Mouse (Mus musculus): ENCODE results near the gene Ankrd12.

Gene Ankrd12

GRCm38 (mm10) chr17:65967751-65968150, 109.1 kb downstream of the Ankrd12 start:
- Histone ChIP-seq H3K9me3 (ENCODE audit: low read length) (no peaks in the 10 kb centered on the region), H3K27me3 (ENCODE audit: insufficient read depth, low read length) (no peaks in the 10 kb centered on the region), H3K4me3 (replicated peaks; ENCODE audit: low read length) (no peak overlapping the region), H3K36me3 (ENCODE audit: insufficient read depth, low read length) (no peaks in the 10 kb centered on the region), H3K4me1 (replicated peaks; ENCODE audit: low read depth, low read length) (0 out of 2 replicates have a peak, but pooled peaks cover 4% of the 10 kb centered on the region)
- TF ChIP-seq CTCF (conservative IDR thresholded peaks at IDR 0.05; ENCODE audit: low read length) (no peak), POU5F1 (IDR thresholded peaks at IDR 0.05; ENCODE audit: borderline replicate concordance, low read length) (no peak), NANOG (IDR thresholded peaks at IDR 0.05; ENCODE audit: borderline replicate concordance, low read length) (no peak)

GRCm38 (mm10) chr17:65962263-65962662, 114.6 kb downstream of the Ankrd12 start:
- TF ChIP-seq CTCF (conservative IDR thresholded peaks at IDR 0.05; ENCODE audit: low read length) (no peak), POU5F1 (IDR thresholded peaks at IDR 0.05; ENCODE audit: borderline replicate concordance, low read length) (no peak), NANOG (IDR thresholded peaks at IDR 0.05; ENCODE audit: borderline replicate concordance, low read length) (no peak)
- no peaks in the 10 kb centered on the region for H3K27me3 ChIP-seq (ENCODE audit: insufficient read depth, low read length)
- no peaks in the 10 kb centered on the region for H3K9me3 ChIP-seq (ENCODE audit: low read length)
- H3K36me3 ChIP-seq (ENCODE audit: insufficient read depth, low read length), result no peaks in the 10 kb centered on the region
- peaks cover 19% of the 10 kb centered on the region for H3K4me1 ChIP-seq (replicated peaks; ENCODE audit: low read depth, low read length)
- H3K4me3 ChIP-seq (replicated peaks; ENCODE audit: low read length), result no peak overlapping the region

- no peak for TF ChIP-seq NANOG (IDR thresholded peaks at IDR 0.05; ENCODE audit: borderline replicate concordance, low read length)
- TF ChIP-seq POU5F1 (IDR thresholded peaks at IDR 0.05; ENCODE audit: borderline replicate concordance, low read length), result no peak
- TF ChIP-seq CTCF (conservative IDR thresholded peaks at IDR 0.05; ENCODE audit: low read length), result no peak
- peaks cover 24% of the 10 kb centered on the region for H3K4me1 ChIP-seq (replicated peaks; ENCODE audit: low read depth, low read length)
- H3K27me3 ChIP-seq (ENCODE audit: insufficient read depth, low read length), result no peaks in the 10 kb centered on the region
- no peaks in the 10 kb centered on the region for H3K36me3 ChIP-seq (ENCODE audit: insufficient read depth, low read length)
- no peak overlapping the region for H3K4me3 ChIP-seq (replicated peaks; ENCODE audit: low read length)
- no peaks in the 10 kb centered on the region for H3K9me3 ChIP-seq (ENCODE audit: low read length)
These were observed 115.2 kb downstream of the Ankrd12 start for GRCm38 (mm10) chr17:65961606-65962136.

GRCm38 (mm10) chr17:65959011-65959410, 117.9 kb downstream of the Ankrd12 start:
- no peak for TF ChIP-seq CTCF (conservative IDR thresholded peaks at IDR 0.05; ENCODE audit: low read length)
- TF ChIP-seq POU5F1 (IDR thresholded peaks at IDR 0.05; ENCODE audit: borderline replicate concordance, low read length), result no peak
- TF ChIP-seq NANOG (IDR thresholded peaks at IDR 0.05; ENCODE audit: borderline replicate concordance, low read length), result no peak; the same call in 1 of the 2 replicates
- no peaks in the 10 kb centered on the region for H3K27me3 ChIP-seq (ENCODE audit: insufficient read depth, low read length)
- no peak overlapping the region for H3K4me3 ChIP-seq (replicated peaks; ENCODE audit: low read length)
- H3K4me1 ChIP-seq (replicated peaks; ENCODE audit: low read depth, low read length), result peaks cover 48% of the 10 kb centered on the region
- H3K36me3 ChIP-seq (ENCODE audit: insufficient read depth, low read length), result no peaks in the 10 kb centered on the region
- H3K9me3 ChIP-seq (ENCODE audit: low read length), result no peaks in the 10 kb centered on the region

GRCm38 (mm10) chr17:65958366-65958765, 118.5 kb downstream of the Ankrd12 start:
- Histone ChIP-seq H3K36me3 (ENCODE audit: insufficient read depth, low read length) (no peaks in the 10 kb centered on the region), H3K4me1 (replicated peaks; ENCODE audit: low read depth, low read length) (peaks cover 54% of the 10 kb centered on the region), H3K27me3 (ENCODE audit: insufficient read depth, low read length) (no peaks in the 10 kb centered on the region), H3K4me3 (replicated peaks; ENCODE audit: low read length) (no peak overlapping the region), H3K9me3 (ENCODE audit: low read length) (no peaks in the 10 kb centered on the region)
- TF ChIP-seq NANOG (IDR thresholded peaks at IDR 0.05; ENCODE audit: borderline replicate concordance, low read length), result no peak
- TF ChIP-seq POU5F1 (IDR thresholded peaks at IDR 0.05; ENCODE audit: borderline replicate concordance, low read length), result no peak
- TF ChIP-seq CTCF (conservative IDR thresholded peaks at IDR 0.05; ENCODE audit: low read length), result no peak

GRCm38 (mm10) chr17:65957782-65958325, 119.0 kb downstream of the Ankrd12 start:
- Histone ChIP-seq H3K27me3 (ENCODE audit: insufficient read depth, low read length) (no peaks in the 10 kb centered on the region), H3K36me3 (ENCODE audit: insufficient read depth, low read length) (no peaks in the 10 kb centered on the region), H3K4me3 (replicated peaks; ENCODE audit: low read length) (no peak overlapping the region), H3K4me1 (replicated peaks; ENCODE audit: low read depth, low read length) (peaks cover 60% of the 10 kb centered on the region), H3K9me3 (ENCODE audit: low read length) (no peaks in the 10 kb centered on the region)
- no peak for TF ChIP-seq POU5F1 (IDR thresholded peaks at IDR 0.05; ENCODE audit: borderline replicate concordance, low read length)
- TF ChIP-seq NANOG (IDR thresholded peaks at IDR 0.05; ENCODE audit: borderline replicate concordance, low read length), result no peak
- no peak for TF ChIP-seq CTCF (conservative IDR thresholded peaks at IDR 0.05; ENCODE audit: low read length)

GRCm38 (mm10) chr17:65956993-65957781, 119.7 kb downstream of the Ankrd12 start:
- no peak for TF ChIP-seq CTCF (conservative IDR thresholded peaks at IDR 0.05; ENCODE audit: low read length)
- no peak for TF ChIP-seq POU5F1 (IDR thresholded peaks at IDR 0.05; ENCODE audit: borderline replicate concordance, low read length)
- no peak; the same call in 1 of the 2 replicates for TF ChIP-seq NANOG (IDR thresholded peaks at IDR 0.05; ENCODE audit: borderline replicate concordance, low read length)
- H3K36me3 ChIP-seq (ENCODE audit: insufficient read depth, low read length), result no peaks in the 10 kb centered on the region
- H3K27me3 ChIP-seq (ENCODE audit: insufficient read depth, low read length), result no peaks in the 10 kb centered on the region

GRCm38 (mm10) chr17:65956140-65956539, 120.7 kb downstream of the Ankrd12 start:
- peaks cover 65% of the 10 kb centered on the region for H3K4me1 ChIP-seq (replicated peaks; ENCODE audit: low read depth, low read length)
- H3K9me3 ChIP-seq (ENCODE audit: low read length), result no peaks in the 10 kb centered on the region
- H3K27me3 ChIP-seq (ENCODE audit: insufficient read depth, low read length), result no peaks in the 10 kb centered on the region
- no peaks in the 10 kb centered on the region for H3K36me3 ChIP-seq (ENCODE audit: insufficient read depth, low read length)
- no peak overlapping the region for H3K4me3 ChIP-seq (replicated peaks; ENCODE audit: low read length)
- TF ChIP-seq NANOG (IDR thresholded peaks at IDR 0.05; ENCODE audit: borderline replicate concordance, low read length) (peak; percentile 84), POU5F1 (IDR thresholded peaks at IDR 0.05; ENCODE audit: borderline replicate concordance, low read length) (no peak)

More at GRCm38 (mm10) chr17:65956993-65957781, 119.7 kb downstream of the Ankrd12 start:
- Histone ChIP-seq H3K9me3 (ENCODE audit: low read length) (no peaks in the 10 kb centered on the region), H3K4me3 (replicated peaks; ENCODE audit: low read length) (peak overlapping the region; percentile 27; the same call in 1 of the 2 replicates), H3K4me1 (replicated peaks; ENCODE audit: low read depth, low read length) (peaks cover 60% of the 10 kb centered on the region)

Data from E14TG2a.4 (cell line).